Mouse (Mus musculus): ENCODE data around the gene Sdf4. TPM values are rescaled to one million over a fixed set of nuclear protein-coding genes. Genes with fewer than 3 reads are reported as not detected.

Sdf4 gene
- total RNA-seq, 1 experiment from 2014 or later, result 275 TPM

DNA sequence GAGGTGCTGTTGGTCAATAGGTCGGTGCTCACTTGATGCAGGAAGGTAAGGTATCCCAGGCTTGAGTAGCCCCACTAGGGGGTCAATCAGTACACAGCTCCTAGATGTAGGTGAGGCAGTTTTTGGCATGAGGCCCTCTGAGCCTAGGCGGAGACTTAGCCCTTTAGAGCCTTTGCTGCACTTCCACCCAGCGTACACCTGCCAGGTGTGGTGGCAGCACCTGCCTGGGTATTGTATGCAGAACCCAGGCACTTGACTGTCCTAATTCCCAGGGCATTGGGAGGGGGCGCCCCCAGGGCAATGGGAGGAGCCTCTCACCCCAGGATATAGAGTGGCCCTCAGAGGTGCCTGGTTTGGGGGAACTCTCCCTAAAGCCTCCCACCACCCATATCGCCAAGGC is 62.5 kb downstream of the Sdf4 start:
- DNase-seq, result no peak

DNA sequence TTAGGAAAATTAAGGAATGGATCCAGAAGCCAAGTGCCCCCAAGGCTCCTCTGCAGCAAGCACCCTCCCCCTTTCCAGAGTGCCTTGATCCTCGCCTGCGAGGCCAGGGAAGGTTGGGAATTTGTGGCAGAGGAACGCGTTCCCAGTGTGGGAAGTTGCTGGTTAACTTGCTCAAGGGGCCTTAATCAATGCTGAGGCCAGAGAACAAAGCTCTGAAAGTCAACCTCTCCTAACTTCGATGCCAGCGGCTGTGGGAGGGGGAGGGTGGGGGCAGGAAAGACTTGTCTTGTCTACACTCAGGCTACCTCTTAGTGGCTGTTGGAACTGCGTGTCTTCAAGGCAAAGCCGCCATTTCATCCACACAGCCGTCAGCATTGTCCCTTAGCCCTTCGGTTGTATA is 65.0 kb downstream of the Sdf4 start:
- no peak for DNase-seq

DNA sequence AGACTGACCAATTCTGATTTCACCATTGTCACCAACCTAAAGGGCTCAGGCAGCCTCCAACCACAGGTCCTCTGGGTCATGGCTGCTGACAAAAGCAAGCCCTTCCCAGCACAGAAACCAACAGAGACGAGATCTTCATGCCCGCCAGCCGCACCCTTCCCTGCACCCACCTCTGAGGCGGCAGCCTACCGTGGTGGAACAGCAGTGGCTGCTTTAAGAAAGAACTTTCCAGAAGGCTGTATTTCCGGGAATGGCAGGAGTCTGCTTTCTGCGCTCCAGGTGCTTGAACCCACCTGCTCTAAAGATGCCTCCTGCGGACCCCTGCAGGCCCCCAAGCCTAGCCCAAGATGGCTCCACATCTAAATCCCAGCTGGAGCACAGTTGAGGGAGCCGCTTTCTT is 66.2 kb downstream of the Sdf4 start:
- no peak for DNase-seq

DNA sequence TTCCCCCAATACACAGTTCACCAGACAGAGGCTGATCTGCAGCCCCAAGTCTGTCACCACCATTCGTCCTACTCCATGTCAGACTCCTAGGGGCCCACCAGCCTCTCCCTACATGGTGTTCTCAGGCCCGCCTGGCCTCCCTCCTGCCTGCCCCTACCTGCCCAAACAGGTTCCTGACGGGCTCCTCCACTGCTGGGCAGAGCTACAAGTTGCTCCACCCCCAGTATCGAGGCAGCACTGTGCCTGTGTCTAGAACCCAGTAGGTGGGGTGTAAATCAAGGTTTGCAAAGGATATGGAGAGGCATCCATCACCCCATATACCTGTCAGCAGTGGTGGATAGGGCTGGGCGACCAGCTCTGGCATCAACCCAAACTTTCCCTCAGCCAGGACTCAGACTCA is 66.6 kb downstream of the Sdf4 start, which contains the start of gene Ttll10:
Ttll10 (minus strand) TSS at position 154 of the 400 bp plus-strand sequence.
- no peak for DNase-seq

DNA sequence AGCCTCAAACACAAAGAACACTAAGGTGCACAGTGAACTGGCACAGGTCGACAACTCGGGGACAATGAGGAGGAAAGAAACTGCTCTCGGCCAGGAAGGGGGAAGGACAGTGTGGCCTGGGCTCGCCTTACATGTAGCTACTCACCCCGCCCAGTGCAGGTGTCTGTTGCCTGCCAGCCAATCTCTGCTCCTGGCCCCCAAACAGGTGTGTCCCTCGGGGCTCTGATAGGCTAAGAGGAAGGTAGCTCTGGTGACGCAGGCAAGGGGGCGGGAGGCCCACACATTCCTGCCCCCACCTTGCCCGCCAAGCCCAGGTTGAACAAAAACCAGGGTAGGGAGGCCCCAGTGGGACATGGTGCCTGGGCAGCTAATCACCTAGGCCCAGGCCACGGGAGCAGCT is 67.0 kb downstream of the Sdf4 start:
- DNase-seq, result no peak

Small RNA genes within 50 kb of the gene (microRNA-seq; reads per million reads assigned to microRNA genes)
- gene Mir200a (3.1 to 16.0 reads per million in 2 experiments), gene Mir200b (7.5 to 67.6 reads per million in 2 experiments), gene Mir429 (12.7 to 62.9 reads per million in 2 experiments)

Other genes with a start within 250 kb of the Sdf4 start
- 91.0 and 98.7 TPM in 2 replicates for gene Atad3a, start 231.8 kb upstream of the Sdf4 start, total RNA-seq (2021)
- gene Vwa1, start 218.2 kb upstream of the Sdf4 start, total RNA-seq (2021), result 2.6 and 3.7 TPM in 2 replicates
- 0.79 and 1.2 TPM in 2 replicates for gene Tmem88b, start 207.0 kb upstream of the Sdf4 start, total RNA-seq (2021)
- not detected in 2 replicates for gene Ankrd65, start 202.4 kb upstream of the Sdf4 start, total RNA-seq (2021)
- 126 and 163 TPM in 2 replicates for gene Mrpl20, start 190.0 kb upstream of the Sdf4 start, total RNA-seq (2021)
- gene Ccnl2, start 180.4 kb upstream of the Sdf4 start, total RNA-seq (2021), result 150 and 170 TPM in 2 replicates
- gene Aurkaip1, start 161.6 kb upstream of the Sdf4 start, total RNA-seq (2021), result 135 and 160 TPM in 2 replicates
- 38.1 and 50.3 TPM in 2 replicates for gene Mxra8, start 153.2 kb upstream of the Sdf4 start, total RNA-seq (2021)
- 63.2 and 64.6 TPM in 2 replicates for gene Dvl1, start 145.5 kb upstream of the Sdf4 start, total RNA-seq (2021)
- gene Tas1r3, start 129.5 kb upstream of the Sdf4 start, total RNA-seq (2021), result 0.52 and 0.55 TPM in 2 replicates
- gene Cptp, start 123.4 kb upstream of the Sdf4 start, total RNA-seq (2021), result 13.8 and 23.0 TPM in 2 replicates
- gene Ints11, start 123.3 kb upstream of the Sdf4 start, total RNA-seq (2021), result 32.4 and 36.9 TPM in 2 replicates
- 36.3 and 38.8 TPM in 2 replicates for gene Pusl1, start 101.1 kb upstream of the Sdf4 start, total RNA-seq (2021)
- 23.6 and 27.1 TPM in 2 replicates for gene Acap3, start 101.0 kb upstream of the Sdf4 start, total RNA-seq (2021)
- gene Ube2j2, start 49.0 kb upstream of the Sdf4 start, total RNA-seq (2021), result 71.7 and 76.6 TPM in 2 replicates
- gene C1qtnf12, start 30.6 kb upstream of the Sdf4 start, total RNA-seq (2021), result 70.6 and 77.9 TPM in 2 replicates
- 6.6 and 9.7 TPM in 2 replicates for gene B3galt6, start 223 bp upstream of the Sdf4 start, total RNA-seq (2021)
- gene Tnfrsf4, start 21.0 kb downstream of the Sdf4 start, total RNA-seq (2021), result 1.5 TPM in 1 of 2 replicates, not detected in the other
- not detected in 2 replicates for gene Tnfrsf18, start 33.3 kb downstream of the Sdf4 start, total RNA-seq (2021)
- gene Ttll10, start 66.5 kb downstream of the Sdf4 start, total RNA-seq (2021), result 0.61 TPM in 1 of 2 replicates, not detected in the other
- gene 9430015G10Rik, start 117.1 kb downstream of the Sdf4 start, total RNA-seq (2021), result 13.5 and 16.7 TPM in 2 replicates
- 0.18 TPM in 1 of 2 replicates, not detected in the other for gene Rnf223, start 137.6 kb downstream of the Sdf4 start, total RNA-seq (2021)
- gene Agrn, start 204.6 kb downstream of the Sdf4 start, total RNA-seq (2021), result 33.7 and 46.7 TPM in 2 replicates
- gene Isg15, start 207.9 kb downstream of the Sdf4 start, total RNA-seq (2021), result 1.8 and 7.2 TPM in 2 replicates
- 3.5 and 3.7 TPM in 2 replicates for gene AW011738, start 210.4 kb downstream of the Sdf4 start, total RNA-seq (2021)
- gene Perm1, start 223.0 kb downstream of the Sdf4 start, total RNA-seq (2021), result 3.3 and 4.1 TPM in 2 replicates
- 24.1 and 29.6 TPM in 2 replicates for gene Plekhn1, start 242.0 kb downstream of the Sdf4 start, total RNA-seq (2021)
- gene Noc2l, start 243.1 kb downstream of the Sdf4 start, total RNA-seq (2021), result 45.4 and 52.4 TPM in 2 replicates